Mouse (Mus musculus) CH12.LX (cell line): ENCODE results near the gene Shbg.
"Not testable (repeated sequence)": the region's sequence is repeated elsewhere in the genome, so short reads cannot be mapped to it uniquely, and the experiment has no call there.

Source experiments
- EP300 ChIP-seq: IDR thresholded peaks from 2 replicates; pipeline ENCODE4 v1.6.1; 2011; ENCODE audit warnings: low read length, improper control_type of control experiment
- IRF4 ChIP-seq: IDR thresholded peaks from 2 replicates; pipeline ENCODE4 v1.6.1; 2014; ENCODE audit warnings: low read depth, mild to moderate bottlenecking, inconsistent platforms, low read length, improper control_type of control experiment
- KAT2A ChIP-seq: IDR thresholded peaks from 2 replicates; pipeline ENCODE4 v1.6.1; 2012; ENCODE audit warnings: low read length, improper control_type of control experiment, inconsistent platforms; ENCODE audit not compliant: insufficient replicate concordance
- MEF2A ChIP-seq: IDR thresholded peaks from 2 replicates; pipeline ENCODE4 v1.6.1; 2014; ENCODE audit warnings: low read depth, mild to moderate bottlenecking, inconsistent platforms, low read length, improper control_type of control experiment, borderline replicate concordance
- POLR2A ChIP-seq: IDR thresholded peaks from 2 replicates; pipeline ENCODE4 v1.6.1; 2011; ENCODE audit warnings: low read depth, mild to moderate bottlenecking, improper control_type of control experiment, low read length
- POLR2AphosphoS2 ChIP-seq: IDR thresholded peaks from 2 replicates; pipeline ENCODE4 v1.6.1; 2011; ENCODE audit warnings: low read depth, low read length, improper control_type of control experiment

DNA sequence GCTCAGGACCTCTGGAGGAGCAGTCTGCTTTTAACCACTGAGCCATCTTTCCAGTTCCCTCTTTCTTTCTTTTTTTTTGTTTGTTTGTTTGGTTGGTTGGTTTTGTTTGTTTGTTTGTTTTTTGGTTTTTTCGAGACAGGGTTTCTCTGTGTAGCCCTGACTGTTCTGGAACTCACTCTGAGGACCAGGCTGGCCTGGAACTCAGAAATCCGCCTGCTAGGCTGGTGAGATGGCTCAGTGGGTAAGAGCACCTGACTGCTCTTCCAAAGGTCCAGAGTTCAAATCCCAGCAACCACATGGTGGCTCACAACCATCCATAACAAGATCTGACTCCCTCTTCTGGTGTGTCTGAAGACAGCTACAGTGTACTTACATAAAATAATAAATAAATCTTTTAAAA, 6.6 kb upstream of the Shbg start:
- not testable (repeated sequence) for TF ChIP-seq POLR2AphosphoS2, IRF4, EP300, POLR2A, KAT2A, MEF2A
